Comparison of ENCODE assay signal across 8 mouse cellular contexts in the genomic region with DNA sequence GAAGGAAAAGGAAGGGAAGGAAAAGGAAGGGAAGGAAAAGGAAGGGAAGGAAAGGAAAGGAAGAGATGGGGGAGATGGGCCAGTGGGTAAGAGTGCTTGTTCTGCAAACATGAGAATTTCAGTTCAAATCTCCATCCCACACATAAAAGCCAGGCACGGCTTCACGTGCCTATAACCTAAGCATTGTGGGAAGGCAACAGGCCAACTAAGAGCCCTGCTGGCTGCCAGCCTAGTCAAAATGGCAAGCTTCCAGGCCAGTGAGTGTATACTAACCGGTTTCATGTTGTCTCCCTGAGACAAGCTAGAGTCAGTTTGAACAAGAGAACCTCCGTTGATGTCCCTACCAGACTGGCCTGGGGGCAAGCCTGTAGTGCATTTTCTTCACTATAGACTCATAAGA. TPM values are rescaled to one million over a fixed set of nuclear protein-coding genes. Genes with fewer than 3 reads are reported as not detected.
DNase-seq lines count a peak whose midpoint lies in the region; ATAC-seq lines count a peak whose summit lies in the region.

No protein-coding gene starts in this region.

- DNase-seq in left cerebral cortex, postnatal 14 days (ENCODE audit: low spot score in 2 of 2), result peak; percentile 65 to 80
- no peak for DNase-seq in left cerebral cortex, adult 11 months (ENCODE audit: low spot score)
- DNase-seq in adrenal gland, postnatal 14 days, result peak; percentile 84
- DNase-seq in kidney, postnatal 14 days, result peak; percentile 79
- peak; percentile 73 for DNase-seq in lung, postnatal 36 days
- DNase-seq in T-cell, adult 2 months (ENCODE audit: low spot score), result no peak
- DNase-seq in hindbrain, embryonic 10.5 days (ENCODE audit: low spot score), result no peak

- WGBS in hindbrain, embryonic 10.5 days, result 88% methylated on average over 4 of the region's 4 CpGs

- no peak overlapping the region for H3K27ac ChIP-seq in hindbrain, embryonic 10.5 days

- H3K4me3 ChIP-seq in hindbrain, embryonic 10.5 days, result no peak overlapping the region

- no peaks in the 10 kb centered on the region for H3K36me3 ChIP-seq in hindbrain, embryonic 10.5 days

- intact Hi-C loops in left cerebral cortex, postnatal 14 days (cut with DNase I), result no loop called here

- no peaks in the 10 kb centered on the region for H3K9me3 ChIP-seq in hindbrain, embryonic 10.5 days

- H3K27me3 ChIP-seq in hindbrain, embryonic 10.5 days (ENCODE audit: insufficient read depth, poor library complexity, severe bottlenecking), result no peaks in the 10 kb centered on the region

- no peak for ATAC-seq in granulocyte monocyte progenitor cell, adult 5-6 weeks (replicated peaks; ENCODE audit: poor library complexity, severe bottlenecking)

- H3K4me1 ChIP-seq in hindbrain, embryonic 10.5 days (replicated peaks), result peaks cover 12% of the 10 kb centered on the region

RNA-seq across cellular contexts. Expression of a gene that starts 23.8 kb away (rescaled TPM):
- 1 to 10 TPM; 8.9 to 9.9 TPM for total RNA-seq in left cerebral cortex, postnatal 14 days (2021)
- total RNA-seq in adrenal gland, postnatal 14 days (2021), result 53.8 and 63.2 TPM in 2 replicates
- total RNA-seq in granulocyte monocyte progenitor cell, adult 5-6 weeks (2014; fragmentation: Nextera tagmentation), result 48.6 and 66.5 TPM in 2 replicates
- total RNA-seq in granulocyte monocyte progenitor cell, adult 5-6 weeks (2017), result 28.0 and 39.1 TPM in 2 replicates
- 57.1 and 58.9 TPM in 2 replicates for polyA plus RNA-seq in hindbrain, embryonic 10.5 days (2016; fragmentation: Nextera tagmentation; extraction: Ambion mirVana)

RNA-seq across cellular contexts. Expression of a gene that starts 32.4 kb away (rescaled TPM):
- 1 to 10 TPM; 2.2 to 2.9 TPM for total RNA-seq in left cerebral cortex, postnatal 14 days (2021)
- total RNA-seq in adrenal gland, postnatal 14 days (2021), result 2.6 and 5.9 TPM in 2 replicates
- total RNA-seq in granulocyte monocyte progenitor cell, adult 5-6 weeks (2014; fragmentation: Nextera tagmentation), result 60.7 and 62.4 TPM in 2 replicates
- total RNA-seq in granulocyte monocyte progenitor cell, adult 5-6 weeks (2017), result 45.3 and 52.8 TPM in 2 replicates
- 2.8 and 3.6 TPM in 2 replicates for polyA plus RNA-seq in hindbrain, embryonic 10.5 days (2016; fragmentation: Nextera tagmentation; extraction: Ambion mirVana)

RNA-seq across cellular contexts. Expression of a gene that starts 57.1 kb away (rescaled TPM):
- 100 to 1,000 TPM; 131 to 151 TPM for total RNA-seq in left cerebral cortex, postnatal 14 days (2021)
- total RNA-seq in adrenal gland, postnatal 14 days (2021), result 95.0 and 99.4 TPM in 2 replicates
- 26.9 and 35.9 TPM in 2 replicates for total RNA-seq in granulocyte monocyte progenitor cell, adult 5-6 weeks (2014; fragmentation: Nextera tagmentation)
- 50.0 and 88.6 TPM in 2 replicates for total RNA-seq in granulocyte monocyte progenitor cell, adult 5-6 weeks (2017)
- 85.3 and 85.4 TPM in 2 replicates for polyA plus RNA-seq in hindbrain, embryonic 10.5 days (2016; fragmentation: Nextera tagmentation; extraction: Ambion mirVana)

Comparison
In these comparisons a context has a peak if more than half of its experiments do, and no peak if none do; other contexts are left out.
1. DNase-seq: peak in left cerebral cortex, postnatal 14 days (2 of 2), adrenal gland, postnatal 14 days (single experiment), kidney, postnatal 14 days (single experiment) and lung, postnatal 36 days (single experiment); none in left cerebral cortex, adult 11 months (single experiment), T-cell, adult 2 months (single experiment) and hindbrain, embryonic 10.5 days (single experiment).